ENCODE assay signal across 33 mouse cellular contexts in genomic region chr12:108816569-108816968, GRCm38 (mm10). TPM values are rescaled to one million over a fixed set of nuclear protein-coding genes. Genes with fewer than 3 reads are reported as not detected.
"Had no signal": no experiment of that assay in that cellular context is flagged by ENCODE, and none has a peak within 500 bp of the region (broad histone marks: within the 10 kb centered on the region; RNA-seq: fewer than 3 reads in every experiment).

No protein-coding gene starts in this region.

- H3K36me3 ChIP-seq: midbrain, embryonic 15.5 days had no signal

- H3K27ac ChIP-seq: left cerebral cortex, adult 2 months; limb, embryonic 10.5 days; limb, embryonic 12.5 days; limb, embryonic 13.5 days; limb, embryonic 15.5 days; liver, embryonic 12.5 days; liver, embryonic 13.5 days; liver, embryonic 14.5 days; liver, embryonic 15.5 days; lung, embryonic 15.5 days; macrophage; midbrain, embryonic 10.5 days; midbrain, embryonic 12.5 days; midbrain, embryonic 13.5 days; midbrain, embryonic 15.5 days had no signal

- H3K4me3 ChIP-seq: left cerebral cortex, adult 2 months; limb, embryonic 10.5 days; limb, embryonic 12.5 days; limb, embryonic 13.5 days; limb, embryonic 15.5 days; liver, embryonic 12.5 days; liver, embryonic 13.5 days; liver, embryonic 15.5 days; lung, embryonic 15.5 days; megakaryocyte, embryonic 14.5 days; midbrain, embryonic 10.5 days; midbrain, embryonic 12.5 days; midbrain, embryonic 13.5 days; midbrain, embryonic 15.5 days; myocyte had no signal

- ATAC-seq: liver, embryonic 12.5 days; liver, postnatal 0 days; lung, postnatal 0 days; midbrain, embryonic 13.5 days; midbrain, embryonic 15.5 days; midbrain, embryonic 16.5 days had no signal

- H3K27me3 ChIP-seq: limb, embryonic 12.5 days; limb, embryonic 13.5 days; limb, embryonic 15.5 days; liver, embryonic 12.5 days; liver, embryonic 13.5 days; liver, embryonic 15.5 days; lung, embryonic 15.5 days; megakaryocyte, embryonic 14.5 days; midbrain, embryonic 12.5 days; midbrain, embryonic 13.5 days; midbrain, embryonic 15.5 days had no signal

- H3K9ac ChIP-seq: limb, embryonic 12.5 days; limb, embryonic 13.5 days; limb, embryonic 15.5 days; liver, embryonic 12.5 days; liver, embryonic 13.5 days; liver, embryonic 14.5 days; liver, embryonic 15.5 days; liver, postnatal 0 days; lung, embryonic 14.5 days; lung, embryonic 15.5 days; midbrain, embryonic 12.5 days; midbrain, embryonic 13.5 days; midbrain, embryonic 15.5 days had no signal

- H3K4me1 ChIP-seq: limb, embryonic 10.5 days; limb, embryonic 12.5 days; limb, embryonic 13.5 days; limb, embryonic 15.5 days; midbrain, embryonic 10.5 days; midbrain, embryonic 12.5 days had no signal

- DNase-seq: left cerebral cortex, postnatal 4 days; liver; liver, embryonic 13.5 days; liver, postnatal 0 days; lung, adult 18-20 months; lung, adult 2 months; lung, embryonic 14.5 days; lung, postnatal 10 days; lung, postnatal 14 days; lung, postnatal 36 days; lung, postnatal 4 days; midbrain, embryonic 14.5 days had no signal

- H3K4me2 ChIP-seq: limb, embryonic 12.5 days; limb, embryonic 13.5 days; limb, embryonic 15.5 days; liver, embryonic 11.5 days; liver, embryonic 12.5 days; liver, embryonic 13.5 days; liver, embryonic 15.5 days; lung, embryonic 14.5 days; lung, embryonic 15.5 days; midbrain, embryonic 11.5 days; midbrain, embryonic 12.5 days; midbrain, embryonic 13.5 days; midbrain, embryonic 15.5 days had no signal

- H3K9me3 ChIP-seq: limb, embryonic 10.5 days; limb, embryonic 12.5 days; limb, embryonic 13.5 days; limb, embryonic 15.5 days; liver, embryonic 12.5 days; liver, embryonic 13.5 days; liver, embryonic 15.5 days; lung, embryonic 15.5 days; megakaryocyte, embryonic 14.5 days; midbrain, embryonic 10.5 days; midbrain, embryonic 12.5 days; midbrain, embryonic 13.5 days; midbrain, embryonic 15.5 days had no signal

RNA-seq across cellular contexts. Expression of gene Slc25a29, which starts 19.1 kb away (rescaled TPM):
- total RNA-seq: megakaryocyte-erythroid progenitor cell, adult 5-6 weeks had no signal
